Mouse (Mus musculus) hindbrain, embryonic 11.5 days (tissue): Measurements from ENCODE around the gene Hoxb1. TPM values are rescaled to one million over a fixed set of nuclear protein-coding genes. Genes with fewer than 3 reads are reported as not detected.

Source experiments
- ATAC-seq: fragments of 200-750 bp; cut with Nextera tagmentation; 2 replicates; pipeline ENCODE4 v1.8.0; 2017; ENCODE audit warnings: mild to moderate bottlenecking, moderate TSS enrichment, moderate library complexity; ENCODE audit not compliant: low FRiP score
- DNase-seq: peaks from one replicate; pipeline ENCODE4 v3.0.0-alpha.2; 2015; ENCODE audit warnings: low spot score
- H3K27ac ChIP-seq: fragments of 300-500 bp; sonication (generic); 2 replicates; pipeline ENCODE4 v1.5.1; 2014; ENCODE audit warnings: mild to moderate bottlenecking, low read depth, low read length
- H3K27me3 ChIP-seq: fragments of 300-500 bp; sonication (generic); 2 replicates; pipeline ENCODE4 v1.6.1; 2014; ENCODE audit warnings: mild to moderate bottlenecking, low read length, moderate library complexity, mixed read lengths; ENCODE audit not compliant: control insufficient read depth, insufficient read depth
- H3K36me3 ChIP-seq: fragments of 300-500 bp; sonication (generic); 2 replicates; pipeline ENCODE4 v1.6.1; 2014; ENCODE audit warnings: mild to moderate bottlenecking, low read length, moderate library complexity, mixed read lengths; ENCODE audit not compliant: control insufficient read depth, insufficient read depth
- H3K4me1 ChIP-seq: fragments of 300-500 bp; sonication (generic); replicated peaks from 2 replicates; pipeline ENCODE4 v1.6.1; 2014; ENCODE audit warnings: low read length, mixed read lengths; ENCODE audit not compliant: control insufficient read depth, insufficient read depth
- H3K4me2 ChIP-seq: fragments of 300-500 bp; sonication (generic); replicated peaks from 2 replicates; pipeline ENCODE4 v1.6.1; 2014; ENCODE audit warnings: mild to moderate bottlenecking, low read depth, low read length
- H3K4me3 ChIP-seq: fragments of 300-500 bp; sonication (generic); 2 replicates; pipeline ENCODE4 v1.5.1; 2014; ENCODE audit warnings: low read depth, low read length
- H3K9ac ChIP-seq: fragments of 300-500 bp; sonication (generic); 2 replicates; pipeline ENCODE4 v1.6.1; 2014; ENCODE audit warnings: low read depth, low read length
- H3K9me3 ChIP-seq: fragments of 300-500 bp; sonication (generic); 2 replicates; pipeline ENCODE4 v1.6.1; 2016; ENCODE audit warnings: low read length; ENCODE audit not compliant: control insufficient read depth
- WGBS: fragments of 180-500 bp; shearing (Covaris S2); extraction: QIAGEN DNeasy Blood & Tissue Kit; methylation state at CpG from one replicate; pipeline ENCODE4 v1.1.7; 2014; 5-methylcytosine and 5-hydroxymethylcytosine counted together
- polyA plus RNA-seq: library from polyadenylated mRNA; unstranded; fragments of >200 nt; fragmentation: Nextera tagmentation; extraction: Ambion mirVana; gene quantifications from 2 replicates; pipeline ENCODE4 v1.2.1, GENCODE M21; 2014

Hoxb1 gene
- polyA plus RNA-seq, 1 experiment from 2014 or later: 7.3 TPM

GRCm38 (mm10) chr11:96407191-96408072, 41.9 kb downstream of the Hoxb1 start:
- Histone ChIP-seq H3K27me3 (no peaks in the 10 kb centered on the region), H3K36me3 (no peaks in the 10 kb centered on the region), H3K4me2 (peak overlapping the region; percentile 43), H3K9me3 (no peaks in the 10 kb centered on the region), H3K27ac (no peak overlapping the region), H3K4me3 (peak overlapping the region; percentile 19), H3K4me1 (no peaks in the 10 kb centered on the region), H3K9ac (no peak overlapping the region)
- peak; percentile 83 for DNase-seq
- no peak for ATAC-seq
- WGBS: 8% methylated on average over 36 of the region's 36 CpGs

- H3K9ac ChIP-seq: no peak overlapping the region
- DNase-seq: peak; percentile 18
- no peak overlapping the region for H3K27ac ChIP-seq
- no peak overlapping the region for H3K4me3 ChIP-seq
- no peaks in the 10 kb centered on the region for H3K36me3 ChIP-seq
- H3K4me1 ChIP-seq: no peaks in the 10 kb centered on the region
- no peak overlapping the region; the same call in 1 of the 2 replicates for H3K4me2 ChIP-seq
- no peak for ATAC-seq
- 56% methylated on average over 14 of the region's 14 CpGs for WGBS
- H3K9me3 ChIP-seq: no peaks in the 10 kb centered on the region
- no peaks in the 10 kb centered on the region for H3K27me3 ChIP-seq
These were observed 42.9 kb downstream of the Hoxb1 start for GRCm38 (mm10) chr11:96408234-96409010.

GRCm38 (mm10) chr11:96411019-96411418, 45.5 kb downstream of the Hoxb1 start:
- ATAC-seq (no peak), DNase-seq (no peak)
- Histone ChIP-seq H3K4me2 (no peak overlapping the region), H3K9me3 (no peaks in the 10 kb centered on the region), H3K36me3 (no peaks in the 10 kb centered on the region), H3K27ac (no peak overlapping the region), H3K27me3 (no peaks in the 10 kb centered on the region), H3K4me1 (no peaks in the 10 kb centered on the region), H3K9ac (no peak overlapping the region), H3K4me3 (no peak overlapping the region)
- 75% methylated on average over 5 of the region's 5 CpGs for WGBS

- ATAC-seq: no peak
- H3K4me3 ChIP-seq: no peak overlapping the region
- no peaks in the 10 kb centered on the region for H3K27me3 ChIP-seq
- no peaks in the 10 kb centered on the region for H3K9me3 ChIP-seq
- WGBS: 79% methylated on average over 4 of the region's 4 CpGs
- H3K36me3 ChIP-seq: no peaks in the 10 kb centered on the region
- H3K4me2 ChIP-seq: no peak overlapping the region
- no peak overlapping the region for H3K9ac ChIP-seq
- no peak for DNase-seq
- H3K27ac ChIP-seq: no peak overlapping the region
- no peaks in the 10 kb centered on the region for H3K4me1 ChIP-seq
These were observed 46.4 kb downstream of the Hoxb1 start for GRCm38 (mm10) chr11:96411934-96412333.

- Histone ChIP-seq H3K4me1 (no peaks in the 10 kb centered on the region), H3K36me3 (no peaks in the 10 kb centered on the region), H3K4me3 (no peak overlapping the region), H3K9ac (no peak overlapping the region), H3K27ac (no peak overlapping the region), H3K9me3 (no peaks in the 10 kb centered on the region), H3K4me2 (no peak overlapping the region), H3K27me3 (no peaks in the 10 kb centered on the region)
- DNase-seq (no peak), ATAC-seq (no peak)
- 84% methylated on average over 9 of the region's 9 CpGs for WGBS
These were observed 47.5 kb downstream of the Hoxb1 start for GRCm38 (mm10) chr11:96412941-96413491.

GRCm38 (mm10) chr11:96413527-96413926, 48.0 kb downstream of the Hoxb1 start:
- no peak overlapping the region for H3K27ac ChIP-seq
- H3K9me3 ChIP-seq: no peaks in the 10 kb centered on the region
- DNase-seq (no peak), ATAC-seq (no peak)
- H3K9ac ChIP-seq: no peak overlapping the region
- no peak overlapping the region for H3K4me2 ChIP-seq
- no peaks in the 10 kb centered on the region for H3K36me3 ChIP-seq
- WGBS: 57% methylated on average over 8 of the region's 8 CpGs
- no peaks in the 10 kb centered on the region for H3K27me3 ChIP-seq
- H3K4me3 ChIP-seq: no peak overlapping the region
- H3K4me1 ChIP-seq: no peaks in the 10 kb centered on the region

DNA sequence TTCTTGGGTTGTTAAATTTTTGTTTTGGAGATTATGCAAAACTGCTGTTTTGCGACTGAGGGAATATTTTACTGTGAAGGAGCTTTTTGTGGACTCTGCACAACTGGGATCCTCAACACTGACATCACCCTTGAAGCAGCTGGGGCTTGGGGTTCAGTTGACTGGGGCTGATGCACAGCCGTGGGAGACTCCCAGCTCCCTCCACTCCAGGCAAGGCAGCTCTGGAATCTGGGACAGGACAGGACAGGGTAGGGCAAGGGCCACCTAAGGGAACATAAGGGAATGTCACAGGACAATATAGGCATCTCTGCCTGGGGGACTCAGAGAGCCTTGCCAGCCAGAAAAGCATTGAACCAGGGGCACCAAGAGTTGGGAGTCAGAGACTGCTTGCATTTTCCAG, 48.5 kb downstream of the Hoxb1 start:
- 68% methylated on average over 2 of the region's 2 CpGs for WGBS
- Histone ChIP-seq H3K27ac (no peak overlapping the region), H3K4me2 (no peak overlapping the region), H3K4me1 (no peaks in the 10 kb centered on the region), H3K9ac (no peak overlapping the region), H3K27me3 (no peaks in the 10 kb centered on the region), H3K4me3 (no peak overlapping the region), H3K36me3 (no peaks in the 10 kb centered on the region), H3K9me3 (no peaks in the 10 kb centered on the region)
- ATAC-seq: no peak
- DNase-seq: no peak
